Mouse (Mus musculus) testis, adult 2 months (tissue): ENCODE results near the gene Ank3.

Experiments
- CTCF ChIP-seq: fragments of 200-500 bp; IDR thresholded peaks from 2 replicates; pipeline ENCODE4 v1.5.1; 2012; ENCODE audit warnings: low read depth, mild to moderate bottlenecking, inconsistent platforms, low read length, moderate library complexity; ENCODE audit not compliant: control insufficient read depth, insufficient read depth, insufficient replicate concordance
- POLR2A ChIP-seq: fragments of 200-500 bp; IDR thresholded peaks from 2 replicates; pipeline ENCODE4 v1.6.1; 2012; ENCODE audit warnings: low read depth, mild to moderate bottlenecking, inconsistent platforms, low read length, moderate library complexity; ENCODE audit not compliant: control insufficient read depth

GRCm38 (mm10) chr10:69477656-69478055, 79.1 kb downstream of the Ank3 start:
- TF ChIP-seq CTCF (no peak), POLR2A (no peak)
